Mouse (Mus musculus) retina, adult 2 months (tissue): ENCODE measurements around the gene Gm7137.
"Not testable (repeated sequence)": the region's sequence is repeated elsewhere in the genome, so short reads cannot be mapped to it uniquely, and the experiment has no call there.

Experiments used
- DNase-seq: peaks from one replicate; pipeline ENCODE4 v3.0.0-alpha.2; 2012; ENCODE audit warnings: low read depth, low spot score

Gm7137 gene

GRCm38 (mm10) chr10:77752312-77752711 is 35.7 kb downstream of the Gm7137 start:
- DNase-seq = not testable (repeated sequence)

- DNase-seq = not testable (repeated sequence)
Measured at GRCm38 (mm10) chr10:77751254-77751653, 36.7 kb downstream of the Gm7137 start, which contains the start of gene Gm9736. Gm9736 (minus strand) TSS chr10:77751354.

- DNase-seq = not testable (repeated sequence)
Measured at GRCm38 (mm10) chr10:77750686-77751085, 37.3 kb downstream of the Gm7137 start.

GRCm38 (mm10) chr10:77741924-77742688 is 45.9 kb downstream of the Gm7137 start, which contains the start of gene Gm18596:
Gm18596 (minus strand) TSS chr10:77742638.
- DNase-seq = not testable (repeated sequence)

- DNase-seq = no peak
Measured at GRCm38 (mm10) chr10:77738929-77739328, 49.1 kb downstream of the Gm7137 start.
